Mouse (Mus musculus) thymus, postnatal 14 days (tissue): ENCODE data around the gene Vmn1r85.
"Not testable (repeated sequence)": the region's sequence is repeated elsewhere in the genome, so short reads cannot be mapped to it uniquely, and the experiment has no call there.

Experiments
- DNase-seq: peaks from one replicate; pipeline ENCODE4 v3.0.0; 2021

Vmn1r85 gene

GRCm38 (mm10) chr7:13095073-13095472 is at the start of gene Vmn1r85:
Gene Vmn1r85, minus strand, starts transcription at chr7:13095173.
- DNase-seq = no peak

- no peak for DNase-seq
These were observed 45.1 kb upstream of the Vmn1r85 start, which contains the start of gene Vmn1r87 for GRCm38 (mm10) chr7:13140057-13140456. Gene Vmn1r87, minus strand, starts transcription at chr7:13140157.

- DNase-seq = no peak
These were observed 42.4 kb upstream of the Vmn1r85 start for GRCm38 (mm10) chr7:13137340-13137739.

GRCm38 (mm10) chr7:13131856-13132255 is 36.9 kb upstream of the Vmn1r85 start:
- DNase-seq = no peak

GRCm38 (mm10) chr7:13123554-13124153 is 28.7 kb upstream of the Vmn1r85 start:
- DNase-seq = peak; percentile 6

GRCm38 (mm10) chr7:13119817-13120216 is 24.8 kb upstream of the Vmn1r85 start, which contains the start of gene Vmn1r86:
Gene Vmn1r86, minus strand, starts transcription at chr7:13119917.
- DNase-seq = no peak

GRCm38 (mm10) chr7:13072293-13072692 is 22.7 kb downstream of the Vmn1r85 start:
- no peak for DNase-seq

- DNase-seq = not testable (repeated sequence)
These were observed 31.6 kb downstream of the Vmn1r85 start for GRCm38 (mm10) chr7:13063399-13063798.

GRCm38 (mm10) chr7:13059536-13059935 is 35.4 kb downstream of the Vmn1r85 start:
- no peak for DNase-seq

- peak; percentile 26 for DNase-seq
These were observed 37.9 kb downstream of the Vmn1r85 start for GRCm38 (mm10) chr7:13056913-13057700.

- DNase-seq = peak; percentile 95
These were observed 40.5 kb downstream of the Vmn1r85 start, which contains the start of gene Mzf1 for GRCm38 (mm10) chr7:13054287-13055010. Gene Mzf1, minus strand, starts transcription at chr7:13054764.

GRCm38 (mm10) chr7:13053961-13054286 is 41.0 kb downstream of the Vmn1r85 start:
- no peak for DNase-seq

- no peak for DNase-seq
These were observed 41.5 kb downstream of the Vmn1r85 start for GRCm38 (mm10) chr7:13053501-13053900.

- DNase-seq = no peak
These were observed 42.0 kb downstream of the Vmn1r85 start for GRCm38 (mm10) chr7:13053001-13053400.

GRCm38 (mm10) chr7:13046084-13046483 is 48.9 kb downstream of the Vmn1r85 start:
- peak; percentile 73 for DNase-seq

GRCm38 (mm10) chr7:13044254-13044625 is 50.7 kb downstream of the Vmn1r85 start:
- no peak for DNase-seq

GRCm38 (mm10) chr7:13043445-13044253 is 51.3 kb downstream of the Vmn1r85 start:
- DNase-seq = no peak

GRCm38 (mm10) chr7:13043120-13043444 is 51.9 kb downstream of the Vmn1r85 start:
- DNase-seq = no peak

- no peak for DNase-seq
These were observed 52.5 kb downstream of the Vmn1r85 start for GRCm38 (mm10) chr7:13042511-13042910.

- no peak for DNase-seq
These were observed 53.7 kb downstream of the Vmn1r85 start for GRCm38 (mm10) chr7:13041256-13041655.

- no peak for DNase-seq
These were observed 55.8 kb downstream of the Vmn1r85 start for GRCm38 (mm10) chr7:13039181-13039580.

- no peak for DNase-seq
These were observed 56.3 kb downstream of the Vmn1r85 start for GRCm38 (mm10) chr7:13038621-13039169.
